Mouse (Mus musculus): ENCODE results near the gene Dennd2c.
"Not testable (repeated sequence)": the region's sequence is repeated elsewhere in the genome, so short reads cannot be mapped to it uniquely, and the experiment has no call there.

Dennd2c gene

GRCm38 (mm10) chr3:103112216-103112615 lies 9.8 kb downstream of the Dennd2c start:
- no peak for DNase-seq (ENCODE audit: low read depth, low spot score)

GRCm38 (mm10) chr3:103123636-103124035 lies 21.2 kb downstream of the Dennd2c start:
- DNase-seq (ENCODE audit: low read depth, low spot score) = no peak

- DNase-seq (ENCODE audit: low read depth, low spot score) = no peak
Measured at GRCm38 (mm10) chr3:103126138-103126537, 23.7 kb downstream of the Dennd2c start.

- no peak for DNase-seq (ENCODE audit: low read depth, low spot score)
Measured at GRCm38 (mm10) chr3:103127177-103127576, 24.8 kb downstream of the Dennd2c start.

GRCm38 (mm10) chr3:103127721-103128120 lies 25.3 kb downstream of the Dennd2c start:
- no peak for DNase-seq (ENCODE audit: low read depth, low spot score)

- no peak for DNase-seq (ENCODE audit: low read depth, low spot score)
Measured at GRCm38 (mm10) chr3:103128251-103128650, 25.8 kb downstream of the Dennd2c start.

GRCm38 (mm10) chr3:103129367-103130159 lies 27.2 kb downstream of the Dennd2c start:
- no peak for DNase-seq (ENCODE audit: low read depth, low spot score)

GRCm38 (mm10) chr3:103130236-103130751 lies 27.9 kb downstream of the Dennd2c start:
- no peak for DNase-seq (ENCODE audit: low read depth, low spot score)

GRCm38 (mm10) chr3:103133098-103133497 lies 30.7 kb downstream of the Dennd2c start:
- no peak for DNase-seq (ENCODE audit: low read depth, low spot score)

- no peak for DNase-seq (ENCODE audit: low read depth, low spot score)
Measured at GRCm38 (mm10) chr3:103136414-103137077, 34.1 kb downstream of the Dennd2c start.

- DNase-seq (ENCODE audit: low read depth, low spot score) = no peak
Measured at GRCm38 (mm10) chr3:103139047-103139446, 36.6 kb downstream of the Dennd2c start.

GRCm38 (mm10) chr3:103140095-103140838 lies 37.9 kb downstream of the Dennd2c start:
- DNase-seq (ENCODE audit: low read depth, low spot score) = not testable (repeated sequence)

- no peak for DNase-seq (ENCODE audit: low read depth, low spot score)
Measured at GRCm38 (mm10) chr3:103141287-103141686, 38.9 kb downstream of the Dennd2c start.

- DNase-seq (ENCODE audit: low read depth, low spot score) = no peak
Measured at GRCm38 (mm10) chr3:103142366-103142765, 40.0 kb downstream of the Dennd2c start.

- DNase-seq (ENCODE audit: low read depth, low spot score) = no peak
Measured at GRCm38 (mm10) chr3:103145336-103145735, 42.9 kb downstream of the Dennd2c start.

- no peak for DNase-seq (ENCODE audit: low read depth, low spot score)
Measured at GRCm38 (mm10) chr3:103145791-103146190, 43.4 kb downstream of the Dennd2c start.

- no peak for DNase-seq (ENCODE audit: low read depth, low spot score)
Measured at GRCm38 (mm10) chr3:103146330-103147166, 44.1 kb downstream of the Dennd2c start.

GRCm38 (mm10) chr3:103147775-103148174 lies 45.4 kb downstream of the Dennd2c start:
- no peak for DNase-seq (ENCODE audit: low read depth, low spot score)

- DNase-seq (ENCODE audit: low read depth, low spot score) = no peak
Measured at GRCm38 (mm10) chr3:103148941-103149340, 46.5 kb downstream of the Dennd2c start.

- no peak for DNase-seq (ENCODE audit: low read depth, low spot score)
Measured at GRCm38 (mm10) chr3:103153761-103154160, 51.4 kb downstream of the Dennd2c start.

- DNase-seq (ENCODE audit: low read depth, low spot score) = no peak
Measured at GRCm38 (mm10) chr3:103159232-103159900, 57.0 kb downstream of the Dennd2c start.

Measured in retina, postnatal 7 days (tissue).